Mouse (Mus musculus): Measurements from ENCODE around the gene Lin7b. TPM values are rescaled to one million over a fixed set of nuclear protein-coding genes. Genes with fewer than 3 reads are reported as not detected.

Gene Lin7b
- polyA plus RNA-seq, 1 experiment from 2014 or later = 0.87 TPM

DNA sequence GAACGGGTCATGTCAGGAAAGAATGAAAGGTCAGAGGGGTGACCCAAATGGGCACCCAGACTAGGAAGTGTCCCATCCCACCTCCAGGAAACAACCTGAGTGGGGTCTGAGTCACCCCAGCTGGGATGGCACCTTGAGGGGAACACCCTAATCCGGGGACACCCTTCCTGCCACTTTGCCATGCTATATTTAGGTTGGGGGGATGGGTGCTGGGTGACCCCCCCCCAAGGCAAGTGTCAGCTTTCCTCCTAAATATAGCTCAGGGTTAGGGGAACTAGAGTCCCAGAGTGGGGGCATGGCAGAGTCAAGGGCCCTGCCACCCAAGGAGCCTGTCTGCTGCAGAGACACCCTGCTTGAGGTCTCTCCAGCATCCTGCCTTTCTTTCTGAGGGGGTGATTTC, 42.0 kb upstream of the Lin7b start:
- TF ChIP-seq CTCF (IDR thresholded peaks at IDR 0.05; ENCODE audit: low read depth) = no peak
- ATAC-seq (ENCODE audit: insufficient read depth) (no peak), DNase-seq (no peak)
- Histone ChIP-seq H3K36me3 (ENCODE audit: insufficient read depth) (no peaks in the 10 kb centered on the region), H3K27ac (ENCODE audit: low read depth) (no peak overlapping the region), H3K4me3 (ENCODE audit: low read depth, low read length) (no peak overlapping the region), H3K4me2 (no peak overlapping the region), H3K27me3 (ENCODE audit: insufficient read depth, low read length) (peaks cover 75% of the 10 kb centered on the region), H3K9me3 (ENCODE audit: low read depth, low read length) (no peaks in the 10 kb centered on the region), H3K9ac (no peak overlapping the region), H3K4me1 (ENCODE audit: insufficient read depth) (peaks cover 9% of the 10 kb centered on the region; the same call in 1 of the 2 replicates)
- WGBS = 69% methylated on average over 2 of the region's 2 CpGs

DNA sequence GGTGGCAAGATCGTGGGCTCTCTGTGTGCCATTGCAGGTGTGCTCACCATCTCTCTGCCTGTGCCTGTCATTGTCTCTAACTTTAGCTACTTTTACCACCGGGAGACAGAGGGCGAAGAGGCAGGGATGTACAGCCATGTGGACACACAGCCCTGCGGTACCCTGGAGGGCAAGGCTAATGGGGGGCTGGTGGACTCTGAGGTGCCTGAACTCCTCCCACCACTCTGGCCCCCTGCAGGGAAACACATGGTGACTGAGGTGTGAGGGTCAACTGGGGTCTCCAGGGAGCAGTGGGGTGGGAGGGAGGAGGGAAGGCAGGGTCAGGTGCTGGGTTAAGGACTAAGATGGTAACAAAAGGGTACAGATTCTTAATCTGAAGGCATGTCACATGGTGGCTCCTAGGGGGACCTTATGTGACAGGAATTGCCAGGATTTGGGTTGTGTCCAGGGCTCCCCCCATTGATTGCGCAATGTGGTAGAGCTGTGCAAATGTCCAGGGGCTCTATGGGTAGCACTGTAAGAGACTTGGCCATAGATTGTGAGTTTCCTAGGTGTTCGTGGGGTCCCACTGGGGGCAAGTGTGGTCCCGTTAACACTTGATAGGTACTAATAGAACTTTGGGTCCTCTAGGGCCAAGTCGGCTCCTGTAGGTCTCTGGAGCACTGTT, 39.2 kb upstream of the Lin7b start:
- Histone ChIP-seq H3K9ac (no peak overlapping the region), H3K36me3 (ENCODE audit: insufficient read depth) (no peaks in the 10 kb centered on the region), H3K4me2 (no peak overlapping the region), H3K27me3 (ENCODE audit: insufficient read depth, low read length) (peaks cover 75% of the 10 kb centered on the region), H3K27ac (ENCODE audit: low read depth) (no peak overlapping the region), H3K4me3 (ENCODE audit: low read depth, low read length) (no peak overlapping the region), H3K4me1 (ENCODE audit: insufficient read depth) (peaks cover 6% of the 10 kb centered on the region; the same call in 1 of the 2 replicates), H3K9me3 (ENCODE audit: low read depth, low read length) (no peaks in the 10 kb centered on the region)
- ATAC-seq (ENCODE audit: insufficient read depth) (no peak), DNase-seq (no peak)
- 83% methylated on average over 8 of the region's 8 CpGs for WGBS
- no peak for TF ChIP-seq CTCF (IDR thresholded peaks at IDR 0.05; ENCODE audit: low read depth)

DNA sequence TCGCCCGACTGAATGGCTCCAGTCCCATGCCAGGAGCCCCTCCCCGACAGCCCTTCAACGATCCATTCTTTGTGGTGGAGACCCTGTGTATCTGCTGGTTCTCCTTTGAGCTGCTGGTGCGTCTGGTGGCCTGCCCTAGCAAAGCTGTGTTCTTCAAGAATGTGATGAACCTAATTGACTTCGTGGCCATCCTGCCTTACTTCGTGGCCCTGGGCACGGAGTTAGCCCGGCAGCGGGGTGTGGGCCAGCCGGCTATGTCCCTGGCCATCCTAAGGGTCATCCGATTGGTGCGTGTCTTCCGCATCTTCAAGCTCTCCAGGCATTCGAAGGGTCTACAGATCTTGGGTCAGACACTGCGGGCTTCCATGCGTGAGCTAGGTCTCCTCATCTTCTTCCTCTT, 38.6 kb upstream of the Lin7b start:
- DNase-seq (no peak), ATAC-seq (ENCODE audit: insufficient read depth) (no peak)
- 88% methylated on average over 17 of the region's 17 CpGs for WGBS
- H3K27me3 ChIP-seq (ENCODE audit: insufficient read depth, low read length) = peaks cover 68% of the 10 kb centered on the region
- no peaks in the 10 kb centered on the region for H3K36me3 ChIP-seq (ENCODE audit: insufficient read depth)
- no peak overlapping the region for H3K4me2 ChIP-seq
- H3K9ac ChIP-seq = no peak overlapping the region
- no peak for TF ChIP-seq CTCF (IDR thresholded peaks at IDR 0.05; ENCODE audit: low read depth)
- no peak overlapping the region for H3K4me3 ChIP-seq (ENCODE audit: low read depth, low read length)
- H3K27ac ChIP-seq (ENCODE audit: low read depth) = no peak overlapping the region
- H3K9me3 ChIP-seq (ENCODE audit: low read depth, low read length) = no peaks in the 10 kb centered on the region
- H3K4me1 ChIP-seq (ENCODE audit: insufficient read depth) = peaks cover 4% of the 10 kb centered on the region; the same call in 1 of the 2 replicates

DNA sequence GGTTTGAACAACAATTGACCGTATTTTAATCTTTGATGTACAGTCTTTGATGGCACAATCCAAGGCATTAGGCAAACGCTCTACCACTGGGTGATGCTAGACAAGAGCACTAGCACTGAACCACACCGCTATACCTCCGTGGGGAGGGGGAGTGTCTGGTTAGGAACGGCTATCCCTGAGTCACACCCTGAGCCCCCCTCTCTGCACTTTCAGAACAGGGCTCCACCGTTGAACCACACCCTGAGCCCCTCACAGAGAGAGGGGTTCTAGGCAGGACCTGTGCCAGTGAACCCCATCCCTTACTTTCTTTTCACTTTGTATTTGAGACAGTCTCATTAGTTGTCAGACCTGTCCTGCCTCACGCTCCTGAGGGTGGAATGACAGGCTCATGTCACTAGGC, 38.0 kb upstream of the Lin7b start:
- Histone ChIP-seq H3K27ac (ENCODE audit: low read depth) (no peak overlapping the region), H3K27me3 (ENCODE audit: insufficient read depth, low read length) (peaks cover 62% of the 10 kb centered on the region), H3K4me3 (ENCODE audit: low read depth, low read length) (no peak overlapping the region), H3K9ac (no peak overlapping the region), H3K36me3 (ENCODE audit: insufficient read depth) (no peaks in the 10 kb centered on the region), H3K4me1 (ENCODE audit: insufficient read depth) (no peaks in the 10 kb centered on the region), H3K9me3 (ENCODE audit: low read depth, low read length) (no peaks in the 10 kb centered on the region), H3K4me2 (no peak overlapping the region)
- DNase-seq = no peak
- TF ChIP-seq CTCF (IDR thresholded peaks at IDR 0.05; ENCODE audit: low read depth) = no peak
- WGBS = 59% methylated on average over 7 of the region's 7 CpGs
- no peak for ATAC-seq (ENCODE audit: insufficient read depth)

DNA sequence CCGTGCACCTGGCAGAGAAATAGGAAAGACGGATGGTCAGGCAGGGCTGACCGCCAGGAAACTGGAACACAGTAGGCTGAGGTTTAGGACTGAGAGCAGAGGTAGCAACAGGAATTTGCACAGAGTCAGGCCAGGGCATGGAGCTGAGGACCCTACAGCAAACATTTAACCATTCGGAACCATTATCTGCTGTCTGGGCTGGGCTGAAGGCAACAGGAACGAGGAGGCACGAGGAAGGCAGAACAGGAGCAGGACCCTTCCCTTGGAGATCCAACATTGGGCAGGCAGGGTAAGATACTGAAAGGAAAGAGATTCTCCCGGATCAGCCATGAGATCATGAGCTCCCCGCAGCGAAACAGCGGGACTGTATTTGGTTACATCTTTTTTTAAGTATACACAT, 37.5 kb upstream of the Lin7b start:
- Histone ChIP-seq H3K4me1 (ENCODE audit: insufficient read depth) (no peaks in the 10 kb centered on the region), H3K9me3 (ENCODE audit: low read depth, low read length) (no peaks in the 10 kb centered on the region), H3K36me3 (ENCODE audit: insufficient read depth) (no peaks in the 10 kb centered on the region), H3K4me2 (no peak overlapping the region), H3K27ac (ENCODE audit: low read depth) (no peak overlapping the region), H3K4me3 (ENCODE audit: low read depth, low read length) (no peak overlapping the region), H3K27me3 (ENCODE audit: insufficient read depth, low read length) (peaks cover 61% of the 10 kb centered on the region), H3K9ac (no peak overlapping the region)
- ATAC-seq (ENCODE audit: insufficient read depth) (no peak), DNase-seq (no peak)
- WGBS = 74% methylated on average over 10 of the region's 10 CpGs
- TF ChIP-seq CTCF (IDR thresholded peaks at IDR 0.05; ENCODE audit: low read depth) = no peak

DNA sequence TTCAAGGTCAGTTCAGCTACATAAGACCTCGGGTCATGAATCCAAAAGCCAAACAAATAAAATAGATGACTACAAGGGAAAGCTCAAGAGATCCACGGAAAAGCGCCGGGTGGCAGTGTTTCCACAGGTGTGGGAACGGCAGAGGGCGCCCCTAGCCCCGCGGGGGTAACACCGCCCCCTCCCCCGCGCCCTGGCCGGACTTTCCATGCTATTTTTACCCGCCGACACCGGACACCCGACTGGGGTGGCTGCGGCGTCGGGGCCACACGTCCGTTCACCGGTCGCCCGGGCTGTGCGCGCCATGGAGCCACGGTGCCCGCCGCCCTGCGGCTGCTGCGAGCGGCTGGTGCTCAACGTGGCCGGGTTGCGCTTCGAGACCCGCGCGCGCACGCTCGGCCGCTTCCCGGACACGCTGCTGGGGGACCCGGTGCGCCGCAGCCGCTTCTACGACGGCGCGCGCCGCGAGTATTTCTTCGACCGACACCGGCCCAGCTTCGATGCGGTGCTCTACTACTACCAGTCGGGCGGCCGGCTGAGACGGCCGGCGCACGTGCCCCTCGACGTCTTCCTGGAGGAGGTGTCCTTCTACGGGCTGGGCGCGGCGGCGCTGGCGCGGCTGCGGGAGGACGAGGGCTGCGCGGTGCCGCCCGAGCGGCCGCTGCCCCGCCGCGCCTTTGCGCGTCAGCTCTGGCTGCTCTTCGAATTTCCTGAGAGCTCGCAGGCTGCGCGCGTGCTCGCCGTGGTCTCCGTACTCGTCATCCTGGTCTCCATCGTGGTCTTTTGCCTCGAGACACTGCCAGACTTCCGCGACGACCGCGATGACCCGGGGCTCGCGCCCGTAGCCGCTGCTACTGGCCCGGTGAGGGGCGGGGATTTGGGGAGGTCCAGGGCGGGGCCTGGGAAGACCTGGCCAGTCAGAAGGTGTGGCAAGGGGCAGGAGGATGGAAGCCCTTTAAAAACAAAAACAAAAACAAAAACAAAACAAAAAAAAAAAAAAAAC, 36.1 kb upstream of the Lin7b start:
- Histone ChIP-seq H3K4me1 (ENCODE audit: insufficient read depth) (no peaks in the 10 kb centered on the region), H3K9ac (peak overlapping the region; percentile 32), H3K9me3 (ENCODE audit: low read depth, low read length) (no peaks in the 10 kb centered on the region), H3K27me3 (ENCODE audit: insufficient read depth, low read length) (peaks cover 52% of the 10 kb centered on the region), H3K36me3 (ENCODE audit: insufficient read depth) (no peaks in the 10 kb centered on the region), H3K27ac (ENCODE audit: low read depth) (no peak overlapping the region), H3K4me3 (ENCODE audit: low read depth, low read length) (peak overlapping the region; percentile 39), H3K4me2 (peak overlapping the region; percentile 65)
- TF ChIP-seq CTCF (IDR thresholded peaks at IDR 0.05; ENCODE audit: low read depth) = no peak
- 2% methylated on average over 114 of the region's 114 CpGs for WGBS
- ATAC-seq (ENCODE audit: insufficient read depth) = no peak
- DNase-seq = peak; percentile 32

Measured in lung, embryonic 14.5 days (tissue).